Mouse (Mus musculus): Measurements from ENCODE around the gene Slamf1.

- TF ChIP-seq GATA1 (IDR thresholded peaks at IDR 0.05; ENCODE audit: low read depth, low read length): peak; percentile 61
- TF ChIP-seq CHD2 (IDR thresholded peaks at IDR 0.05; ENCODE audit: low read length): no peak
- TF ChIP-seq POLR2A (IDR thresholded peaks at IDR 0.05; ENCODE audit: control insufficient read depth in 1 of 2, insufficient read depth in 1 of 2, low read depth in 1 of 2, low read length in 2 of 2, poor library complexity in 1 of 2): no peak
- TF ChIP-seq HCFC1 (IDR thresholded peaks at IDR 0.05; ENCODE audit: low read depth, low read length): 0 out of 2 replicates have a peak, but pooled peaks have one; percentile 15
- no peak for TF ChIP-seq MAX (IDR thresholded peaks at IDR 0.05; ENCODE audit: low read length)
- no peak for TF ChIP-seq MAZ (IDR thresholded peaks at IDR 0.05; ENCODE audit: low read depth, low read length)
- no peak for TF ChIP-seq MXI1 (IDR thresholded peaks at IDR 0.05; ENCODE audit: low read depth, low read length)
- no peak for TF ChIP-seq KAT2A (conservative IDR thresholded peaks at IDR 0.05; ENCODE audit: low read depth, low read length)
- no peak for TF ChIP-seq CTCF (IDR thresholded peaks at IDR 0.05 in 2 of 3, conservative IDR thresholded peaks at IDR 0.05 in 1 of 3; ENCODE audit: control insufficient read depth in 1 of 3, insufficient read depth in 1 of 3, low read depth in 2 of 3, low read length in 3 of 3, poor library complexity in 1 of 3, severe bottlenecking in 1 of 3)
- TF ChIP-seq SIN3A (IDR thresholded peaks at IDR 0.05; ENCODE audit: low read length): 0 out of 2 replicates have a peak, but pooled peaks have one; percentile 27
- no peak for TF ChIP-seq TAL1 (IDR thresholded peaks at IDR 0.05; ENCODE audit: low read length)
- 0 out of 2 replicates have a peak, but pooled peaks have one; percentile 17 for TF ChIP-seq NELFE (IDR thresholded peaks at IDR 0.05; ENCODE audit: low read depth, low read length)
These were observed 30.9 kb downstream of the Slamf1 start for GRCm38 (mm10) chr1:171797840-171798239.

Data from MEL (cell line).